Mouse (Mus musculus): ENCODE measurements around the gene Ykt6.

DNA sequence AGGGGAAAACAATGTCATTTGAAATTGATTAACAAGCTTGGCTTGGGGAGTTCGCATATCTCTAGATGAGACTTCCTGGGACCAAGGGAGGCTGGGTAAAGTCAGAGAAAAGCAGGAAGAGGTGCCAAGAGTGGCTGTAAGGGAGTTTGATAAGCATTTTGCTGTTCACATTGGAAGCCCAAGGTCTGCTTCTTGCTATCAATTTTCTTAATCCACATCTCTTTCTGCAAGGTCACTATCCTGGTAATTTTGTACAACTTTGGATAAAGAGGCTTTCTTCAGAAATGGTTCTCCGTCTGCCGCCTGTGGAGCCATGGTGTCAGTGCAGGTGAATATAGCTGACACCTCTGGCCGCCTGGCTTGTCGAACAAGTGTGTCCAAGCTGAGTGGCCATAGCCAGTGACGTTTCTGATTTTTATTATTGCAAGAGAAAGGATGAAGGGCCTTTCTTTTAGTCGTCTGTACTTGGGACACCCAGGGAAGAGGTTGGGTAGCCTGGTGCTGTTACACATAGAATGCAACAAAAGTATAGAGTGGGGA lies 458 bp upstream of the Ykt6 start:
- TF ChIP-seq CTCF (IDR thresholded peaks at IDR 0.05; ENCODE audit: extremely low read depth, insufficient read length, insufficient replicate concordance, low read depth, low read length): peak; percentile 59; the same call in 1 of the 2 replicates
- TF ChIP-seq POLR2A (IDR thresholded peaks at IDR 0.05; ENCODE audit: low read depth, low read length): no peak
